Mouse (Mus musculus) C2C12 (cell line): ENCODE measurements around the gene Adgra3.

Source experiments
- CTCF ChIP-seq: IDR thresholded peaks from one replicate; pipeline ENCODE4 v1.5.1; 2011; ENCODE audit not compliant: control insufficient read depth, insufficient read depth, insufficient read length
- FOSL1 ChIP-seq: IDR thresholded peaks from one replicate; pipeline ENCODE4 v1.8.0; 2011; ENCODE audit warnings: mild to moderate bottlenecking, low read length; ENCODE audit not compliant: poor library complexity, insufficient read depth, severe bottlenecking
- MAX ChIP-seq: IDR thresholded peaks from one replicate; pipeline ENCODE4 v1.6.1; 2011; ENCODE audit warnings: mild to moderate bottlenecking, control low read depth
- MYOG ChIP-seq: IDR thresholded peaks from one replicate; pipeline ENCODE4 v1.6.1; 2011; ENCODE audit not compliant: control insufficient read depth, insufficient read length; ENCODE audit errors: extremely low read depth

- no peak for TF ChIP-seq CTCF
- TF ChIP-seq FOSL1, result no peak
- no peak for TF ChIP-seq MAX
- no peak for TF ChIP-seq MYOG
Observed at GRCm38 (mm10) chr5:50058421-50059286, at the start of gene Adgra3.
